Mouse (Mus musculus) olfactory bulb, adult 2 months (tissue): ENCODE measurements around the gene Ttyh3. TPM values are rescaled to one million over a fixed set of nuclear protein-coding genes. Genes with fewer than 3 reads are reported as not detected.

Source experiments
- H3K27ac ChIP-seq: fragments of 200-500 bp; 2 replicates; pipeline ENCODE4 v1.5.1; 2012; ENCODE audit warnings: low read depth, low read length; ENCODE audit not compliant: insufficient read depth
- H3K4me1 ChIP-seq: fragments of 200-500 bp; 2 replicates; pipeline ENCODE4 v1.6.1; 2012; ENCODE audit warnings: low read length; ENCODE audit not compliant: control insufficient read depth, insufficient read depth
- H3K4me3 ChIP-seq: fragments of 200-500 bp; 2 replicates; pipeline ENCODE4 v1.5.1; 2012; ENCODE audit warnings: mild to moderate bottlenecking, low read depth, low read length, moderate library complexity; ENCODE audit not compliant: insufficient read depth
- CTCF ChIP-seq: fragments of 200-500 bp; IDR thresholded peaks from 2 replicates; pipeline ENCODE4 v1.5.1; 2012; ENCODE audit warnings: low read depth, mild to moderate bottlenecking, low read length, moderate library complexity; ENCODE audit not compliant: insufficient read depth
- POLR2A ChIP-seq: fragments of 200-500 bp; IDR thresholded peaks from 2 replicates; pipeline ENCODE4 v1.6.1; 2012; ENCODE audit warnings: mild to moderate bottlenecking, low read depth, low read length, moderate library complexity; ENCODE audit not compliant: insufficient read depth
- WGBS: fragments of 180-500 bp; shearing (Covaris S2); methylation state at CpG from one replicate; pipeline ENCODE4 v1.1.7; 2018; 5-methylcytosine and 5-hydroxymethylcytosine counted together
- polyA plus RNA-seq: library from polyadenylated mRNA; stranded (reverse); fragments of >200 nt; gene quantifications from 2 replicates; pipeline ENCODE4 v1.2.4, GENCODE M21; 2012; ENCODE audit warnings: low replicate concordance; ENCODE audit not compliant: missing spikeins, insufficient read depth, insufficient read length

The Ttyh3 gene
- polyA plus RNA-seq, 1 experiment = not detected

DNA sequence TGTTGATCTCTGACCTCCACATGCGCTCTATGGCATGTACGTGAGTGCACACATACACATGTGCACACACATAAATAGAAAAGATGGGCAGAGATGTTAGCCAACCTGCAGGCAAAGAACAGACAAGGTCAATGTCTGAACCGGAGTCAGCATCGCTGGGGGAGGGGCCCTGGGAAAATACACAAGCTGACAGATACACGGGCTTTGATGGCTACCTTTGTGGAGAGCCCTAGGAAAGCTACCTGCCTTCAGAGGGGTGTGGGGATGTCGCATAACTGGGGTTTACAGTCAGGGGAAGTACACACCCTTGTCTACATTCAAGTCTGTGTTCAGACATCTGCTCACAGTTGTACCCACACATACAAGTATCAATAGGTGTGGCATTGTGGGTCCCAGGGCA, 10.3 kb downstream of the Ttyh3 start:
- peaks cover 69% of the 10 kb centered on the region for H3K4me1 ChIP-seq
- H3K4me3 ChIP-seq = no peak overlapping the region
- H3K27ac ChIP-seq = no peak overlapping the region
- 78% methylated on average over 6 of the region's 6 CpGs for WGBS
- TF ChIP-seq POLR2A (no peak), CTCF (no peak)

DNA sequence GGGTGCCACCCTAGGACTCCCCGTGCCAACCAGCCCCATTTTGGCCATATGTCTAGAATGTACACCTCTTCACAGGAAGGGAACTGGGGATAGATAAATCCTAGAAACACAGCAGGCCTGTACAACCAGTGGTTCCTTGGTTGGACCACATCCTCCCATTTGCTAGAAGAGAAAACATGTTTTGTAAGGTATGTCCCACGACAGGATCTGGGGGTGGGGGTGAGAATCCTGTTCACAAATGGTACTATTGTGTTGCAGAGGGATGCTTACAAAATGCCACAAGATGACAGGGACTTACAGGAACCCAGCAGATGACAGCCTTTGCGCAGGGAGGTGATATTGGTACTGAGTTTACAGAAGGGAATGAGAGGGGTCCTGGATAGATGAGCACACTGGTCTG, 10.8 kb downstream of the Ttyh3 start:
- TF ChIP-seq CTCF (no peak), POLR2A (no peak)
- H3K4me3 ChIP-seq = no peak overlapping the region
- peaks cover 64% of the 10 kb centered on the region for H3K4me1 ChIP-seq
- 80% methylated on average over 3 of the region's 3 CpGs for WGBS
- H3K27ac ChIP-seq = no peak overlapping the region

DNA sequence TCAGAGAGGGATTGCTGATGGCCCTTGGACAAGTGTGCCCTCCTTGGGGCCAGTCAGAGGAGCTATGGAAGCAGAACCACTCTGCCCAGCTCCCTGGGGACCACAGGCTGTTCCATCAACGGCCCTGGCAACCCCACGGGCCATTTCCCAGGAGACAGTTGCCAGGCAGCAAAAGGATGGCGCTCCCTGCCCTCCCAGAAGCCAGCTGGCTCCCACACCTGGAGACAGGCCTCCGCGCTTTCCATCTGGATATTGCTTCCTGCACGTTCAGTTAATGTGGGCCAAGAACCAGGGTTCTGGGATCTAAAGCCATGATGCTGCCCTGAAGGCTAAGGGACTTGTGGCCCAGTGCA, 11.8 kb downstream of the Ttyh3 start:
- Histone ChIP-seq H3K4me1 (peaks cover 56% of the 10 kb centered on the region), H3K27ac (no peak overlapping the region), H3K4me3 (no peak overlapping the region)
- TF ChIP-seq POLR2A (no peak), CTCF (no peak)
- 47% methylated on average over 6 of the region's 6 CpGs for WGBS

DNA sequence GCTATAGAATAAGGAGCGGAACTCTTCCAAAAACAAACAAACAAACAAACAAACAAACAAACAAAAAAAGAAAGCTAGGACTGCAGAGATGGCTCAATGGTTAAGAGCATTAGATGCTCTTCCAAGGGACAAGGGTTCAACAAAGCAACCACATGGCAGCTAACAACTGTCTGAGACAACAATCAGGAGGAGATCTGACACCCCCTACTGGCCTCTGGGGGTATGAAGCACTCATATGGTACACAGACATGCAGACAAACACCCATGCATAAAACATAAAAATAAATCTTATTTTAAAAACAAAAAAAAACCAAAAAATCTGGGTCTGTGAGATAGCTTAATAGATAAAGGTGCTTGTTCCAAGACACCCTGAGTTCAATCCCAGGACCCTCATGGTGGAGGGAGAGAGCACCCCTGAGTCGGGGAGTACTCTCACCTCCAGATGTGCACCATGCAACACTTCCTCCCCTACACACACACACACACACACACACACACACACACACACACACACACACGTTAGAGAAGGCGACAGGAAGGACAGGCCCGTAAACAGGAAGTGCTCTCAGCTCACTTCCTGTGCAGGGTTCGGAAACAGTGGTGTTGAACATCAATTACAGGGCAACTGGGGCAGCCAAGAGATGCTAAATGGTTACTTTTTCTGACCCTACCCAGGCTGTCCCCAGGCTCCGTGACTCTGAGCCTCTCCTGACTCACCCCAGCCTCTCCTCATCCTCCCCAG, 12.3 kb downstream of the Ttyh3 start:
- H3K27ac ChIP-seq = no peak overlapping the region
- no peak overlapping the region for H3K4me3 ChIP-seq
- WGBS = 75% methylated on average over 7 of the region's 7 CpGs
- TF ChIP-seq POLR2A = no peak
- TF ChIP-seq CTCF = no peak
- H3K4me1 ChIP-seq = peaks cover 51% of the 10 kb centered on the region

DNA sequence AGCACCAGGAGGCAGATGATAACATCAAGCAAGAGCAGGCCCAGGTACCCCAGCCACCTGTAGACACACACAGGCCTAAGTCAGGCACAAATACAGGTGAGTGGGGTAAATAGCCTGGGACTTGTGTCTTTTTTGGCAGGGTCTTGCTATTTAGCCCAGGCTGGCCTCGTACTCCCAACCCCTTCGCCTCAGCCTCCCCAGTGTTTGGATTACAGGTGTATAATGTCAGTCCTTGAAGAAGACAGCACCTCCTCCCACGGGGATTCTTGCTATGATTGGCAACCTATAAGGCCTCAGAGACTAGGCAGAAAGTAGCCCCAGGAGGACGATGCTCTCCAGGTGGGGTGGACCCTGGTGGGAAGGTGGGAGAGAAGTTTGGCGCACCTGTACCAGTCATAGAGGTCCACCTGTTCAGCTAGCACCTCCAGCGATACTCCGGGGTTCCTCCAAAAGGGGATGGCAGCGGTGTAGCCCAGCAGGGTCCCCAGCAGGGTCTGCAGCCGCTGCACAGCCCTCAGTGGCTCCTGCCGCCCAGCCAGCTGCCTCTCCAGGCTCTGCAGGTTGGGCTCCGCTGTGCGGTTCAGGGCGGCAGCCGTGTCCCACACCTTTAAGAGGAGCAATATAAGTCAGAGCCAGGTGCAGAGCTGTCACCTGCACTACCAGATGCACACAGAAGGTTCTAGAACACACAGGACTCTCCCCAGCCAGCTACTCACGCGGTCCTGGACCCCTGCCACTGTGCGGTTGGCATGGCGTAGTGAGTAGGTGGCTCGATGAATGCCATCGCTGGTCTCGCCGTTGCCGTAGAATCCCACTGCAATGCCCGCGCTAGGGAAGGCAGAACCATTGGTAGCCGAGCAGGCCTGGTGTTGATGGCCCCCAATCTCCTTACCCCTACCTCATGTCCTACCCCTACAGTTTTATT, 13.8 kb downstream of the Ttyh3 start:
- no peak overlapping the region for H3K27ac ChIP-seq
- H3K4me3 ChIP-seq = no peak overlapping the region
- 69% methylated on average over 26 of the region's 26 CpGs for WGBS
- no peak for TF ChIP-seq POLR2A
- no peak for TF ChIP-seq CTCF
- peaks cover 37% of the 10 kb centered on the region for H3K4me1 ChIP-seq

DNA sequence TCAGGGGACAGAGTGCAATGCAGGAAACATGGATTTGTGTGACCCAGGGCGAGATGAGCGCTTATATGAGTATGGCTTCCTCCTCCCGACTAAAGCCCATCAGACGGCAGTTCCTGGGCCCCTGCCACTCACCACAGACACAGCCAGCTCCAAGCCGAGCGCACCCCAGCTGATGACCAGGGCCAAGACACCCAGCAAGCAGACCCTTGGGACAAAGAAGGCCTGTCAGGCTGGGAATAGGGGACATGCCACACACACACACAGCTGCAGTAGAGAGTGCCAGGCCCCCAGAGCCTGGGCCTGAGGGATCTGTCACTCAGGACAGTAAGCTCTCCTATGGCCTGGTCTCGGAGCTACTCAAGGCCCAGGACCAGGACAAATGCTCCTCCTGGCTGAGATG, 15.4 kb downstream of the Ttyh3 start:
- WGBS = 47% methylated on average over 7 of the region's 7 CpGs
- Histone ChIP-seq H3K4me1 (peaks cover 29% of the 10 kb centered on the region), H3K4me3 (no peak overlapping the region), H3K27ac (no peak overlapping the region)
- TF ChIP-seq CTCF = no peak
- TF ChIP-seq POLR2A = no peak

DNA sequence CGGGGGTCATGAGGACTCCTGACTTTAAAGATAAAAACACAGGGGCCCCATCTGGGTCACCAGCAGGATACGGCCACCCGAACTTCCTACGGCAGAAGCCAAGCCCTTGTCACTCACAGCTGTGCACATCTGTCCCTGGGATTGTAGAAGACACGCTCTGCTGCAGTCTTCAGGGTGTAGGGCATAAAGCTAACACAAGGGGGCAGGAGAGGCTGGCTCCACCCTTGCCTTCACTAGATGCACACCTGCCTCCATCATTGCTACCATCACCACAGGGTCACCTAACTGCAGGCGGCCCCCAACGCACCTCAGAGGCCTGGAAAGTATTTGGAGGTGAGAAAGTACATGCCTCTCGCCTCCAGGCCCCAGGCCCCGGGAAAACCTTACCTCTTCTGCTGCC, 19.8 kb downstream of the Ttyh3 start:
- WGBS = 91% methylated on average over 9 of the region's 9 CpGs
- no peak overlapping the region for H3K27ac ChIP-seq

DNA sequence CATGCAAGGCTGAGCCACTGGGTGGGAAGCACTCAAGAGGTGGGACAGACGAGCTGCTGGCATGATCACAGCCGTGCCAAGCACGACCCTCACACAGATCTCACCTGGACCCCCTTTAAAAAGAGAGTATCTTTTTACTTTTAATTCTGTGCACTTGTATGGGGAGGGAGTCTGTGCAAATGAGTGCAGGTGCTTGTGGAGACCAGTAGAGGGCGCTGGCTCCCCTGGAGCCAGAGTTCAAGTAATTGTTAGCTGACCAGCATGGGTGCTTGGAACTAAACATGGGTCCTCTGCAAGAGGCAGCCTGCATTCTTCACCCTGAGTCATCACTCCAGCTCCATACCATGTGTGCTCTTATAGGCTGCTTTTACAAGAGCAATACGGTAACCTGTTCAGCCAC, 21.3 kb downstream of the Ttyh3 start:
- WGBS = 94% methylated on average over 5 of the region's 5 CpGs
- Histone ChIP-seq H3K4me3 (no peak overlapping the region), H3K4me1 (peaks cover 22% of the 10 kb centered on the region), H3K27ac (no peak overlapping the region; the same call in 1 of the 2 replicates)
- TF ChIP-seq POLR2A (no peak), CTCF (no peak)

More for the DNA sequence above, 19.8 kb downstream of the Ttyh3 start:
- Histone ChIP-seq H3K4me1 (peaks cover 23% of the 10 kb centered on the region), H3K4me3 (no peak overlapping the region)
- TF ChIP-seq CTCF (peak; percentile 17; the same call in 1 of the 2 replicates), POLR2A (no peak)

DNA sequence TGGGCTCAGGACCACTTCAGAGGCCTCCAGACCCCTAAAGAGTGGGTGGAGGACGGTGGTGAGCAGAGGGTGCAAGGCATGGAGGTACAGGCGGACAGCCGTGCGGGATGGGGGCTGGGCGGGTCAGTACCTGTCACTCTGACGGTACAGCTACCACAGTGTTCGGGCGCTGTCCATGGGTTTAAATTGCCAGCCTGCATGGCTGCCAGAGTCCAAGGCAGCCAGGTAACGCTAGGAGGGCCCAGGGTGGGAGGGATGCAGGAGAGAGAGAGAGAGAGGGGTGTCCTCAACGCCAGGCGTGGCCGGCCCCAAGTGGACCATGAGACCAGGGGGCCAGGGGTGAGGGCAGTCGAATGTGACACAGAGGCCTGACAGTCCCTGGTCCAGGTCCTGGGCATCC, 23.9 kb downstream of the Ttyh3 start:
- 84% methylated on average over 13 of the region's 13 CpGs for WGBS
- no peak for TF ChIP-seq CTCF
- no peak for TF ChIP-seq POLR2A
- H3K27ac ChIP-seq = no peak overlapping the region
- H3K4me3 ChIP-seq = no peak overlapping the region
- peaks cover 36% of the 10 kb centered on the region for H3K4me1 ChIP-seq
